Mouse (Mus musculus) kidney, embryonic 15.5 days (tissue): ENCODE data around the gene Tbc1d20. TPM values are rescaled to one million over a fixed set of nuclear protein-coding genes. Genes with fewer than 3 reads are reported as not detected.

Source experiments
- ATAC-seq: fragments of 200-750 bp; cut with Nextera tagmentation; replicated peaks from 2 replicates; pipeline ENCODE4 v1.8.0; 2017; ENCODE audit warnings: moderate TSS enrichment; ENCODE audit not compliant: low FRiP score
- H3K27ac ChIP-seq: fragments of 300-500 bp; sonication (generic); 2 replicates; pipeline ENCODE4 v1.5.1; 2015; ENCODE audit warnings: mild to moderate bottlenecking, inconsistent platforms
- H3K27me3 ChIP-seq: fragments of 300-500 bp; sonication (generic); 2 replicates; pipeline ENCODE4 v1.6.1; 2015; ENCODE audit warnings: inconsistent platforms
- H3K36me3 ChIP-seq: fragments of 300-500 bp; sonication (generic); 2 replicates; pipeline ENCODE4 v1.6.1; 2015; ENCODE audit warnings: inconsistent platforms
- H3K4me1 ChIP-seq: fragments of 300-500 bp; sonication (generic); 2 replicates; pipeline ENCODE4 v1.6.1; 2015; ENCODE audit warnings: inconsistent platforms
- H3K4me2 ChIP-seq: fragments of 300-500 bp; sonication (generic); 2 replicates; pipeline ENCODE4 v1.6.1; 2015; ENCODE audit warnings: moderate library complexity, mild to moderate bottlenecking, inconsistent platforms
- H3K4me3 ChIP-seq: fragments of 300-500 bp; sonication (generic); replicated peaks from 2 replicates; pipeline ENCODE4 v1.5.1; 2015; ENCODE audit warnings: mild to moderate bottlenecking, inconsistent platforms
- H3K9ac ChIP-seq: fragments of 300-500 bp; sonication (generic); 2 replicates; pipeline ENCODE4 v1.6.1; 2015; ENCODE audit warnings: mild to moderate bottlenecking, inconsistent platforms
- H3K9me3 ChIP-seq: fragments of 300-500 bp; sonication (generic); replicated peaks from 2 replicates; pipeline ENCODE4 v1.6.1; 2016; ENCODE audit warnings: inconsistent platforms
- WGBS: fragments of 180-500 bp; shearing (Covaris S2); methylation state at CpG from one replicate; pipeline ENCODE4 v1.1.7; 2015; ENCODE audit warnings: mixed read lengths; 5-methylcytosine and 5-hydroxymethylcytosine counted together
- polyA plus RNA-seq: library from polyadenylated mRNA; unstranded; fragments of >200 nt; fragmentation: Nextera tagmentation; extraction: Ambion mirVana; gene quantifications from 2 replicates; pipeline ENCODE4 v1.2.1, GENCODE M21; 2015

The Tbc1d20 gene
- polyA plus RNA-seq, 1 experiment from 2014 or later, result 39.7 TPM

DNA sequence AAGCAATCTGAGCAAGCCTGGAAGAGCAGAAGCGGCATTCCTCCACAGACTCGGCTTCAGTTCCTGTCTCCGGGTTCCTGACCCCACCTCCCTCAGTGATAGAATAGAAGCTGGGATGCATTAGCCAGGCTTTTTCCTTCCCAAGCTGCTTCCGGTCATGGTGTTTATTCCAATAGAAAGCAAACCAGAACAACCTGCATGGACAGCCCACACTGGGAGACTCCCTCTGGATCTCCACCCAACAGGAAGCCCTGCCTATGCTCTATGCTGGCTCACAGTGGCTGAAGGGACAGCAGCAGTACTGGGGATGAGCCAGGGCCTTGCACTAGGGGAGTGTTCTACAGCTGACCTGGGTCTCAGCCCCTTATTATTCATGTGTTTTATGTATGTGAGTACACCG lies 34.4 kb downstream of the Tbc1d20 start:
- ATAC-seq, result no peak
- H3K4me2 ChIP-seq, result no peak overlapping the region
- H3K4me1 ChIP-seq, result peaks cover 18% of the 10 kb centered on the region
- H3K27ac ChIP-seq, result no peak overlapping the region
- H3K36me3 ChIP-seq, result peaks cover 70% of the 10 kb centered on the region
- no peaks in the 10 kb centered on the region for H3K9me3 ChIP-seq
- H3K4me3 ChIP-seq, result no peak overlapping the region
- no peaks in the 10 kb centered on the region for H3K27me3 ChIP-seq
- H3K9ac ChIP-seq, result no peak overlapping the region
- WGBS, result 66% methylated on average over 5 of the region's 5 CpGs

DNA sequence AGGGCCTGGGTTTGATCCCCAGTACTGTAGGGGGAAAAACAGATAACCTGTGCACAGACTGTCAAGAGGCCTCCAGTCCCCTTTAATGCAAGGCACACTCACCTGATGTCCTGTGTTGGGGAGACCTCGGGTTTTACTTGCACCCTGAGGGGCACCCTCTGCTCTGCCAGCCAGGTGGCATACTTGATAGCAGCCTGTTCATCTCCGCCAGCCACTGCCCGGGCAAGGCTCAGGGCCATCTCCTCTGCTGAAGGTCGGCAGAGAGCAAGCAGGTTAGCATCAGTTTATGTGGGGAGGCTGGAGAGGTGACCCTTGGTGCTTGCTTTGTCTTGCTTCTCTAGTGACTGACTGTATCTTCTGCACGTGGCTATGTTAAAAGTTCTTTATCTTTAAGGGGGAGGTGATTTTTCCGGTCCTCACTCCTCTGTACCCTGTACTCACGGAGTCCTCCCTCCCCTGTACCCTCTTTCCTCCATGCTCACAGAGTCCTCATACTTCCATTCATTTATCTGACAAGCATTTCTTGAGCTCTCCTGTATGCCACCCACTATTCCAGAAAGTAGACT lies 37.3 kb downstream of the Tbc1d20 start:
- Histone ChIP-seq H3K27me3 (no peaks in the 10 kb centered on the region), H3K9me3 (no peaks in the 10 kb centered on the region), H3K4me2 (peak overlapping the region; percentile 87), H3K4me3 (peak overlapping the region; percentile 95), H3K27ac (no peak overlapping the region), H3K9ac (peak overlapping the region; percentile 88; the same call in 1 of the 2 replicates), H3K36me3 (peaks cover 40% of the 10 kb centered on the region), H3K4me1 (peaks cover 18% of the 10 kb centered on the region)
- no peak for ATAC-seq
- WGBS, result 63% methylated on average over 7 of the region's 7 CpGs

DNA sequence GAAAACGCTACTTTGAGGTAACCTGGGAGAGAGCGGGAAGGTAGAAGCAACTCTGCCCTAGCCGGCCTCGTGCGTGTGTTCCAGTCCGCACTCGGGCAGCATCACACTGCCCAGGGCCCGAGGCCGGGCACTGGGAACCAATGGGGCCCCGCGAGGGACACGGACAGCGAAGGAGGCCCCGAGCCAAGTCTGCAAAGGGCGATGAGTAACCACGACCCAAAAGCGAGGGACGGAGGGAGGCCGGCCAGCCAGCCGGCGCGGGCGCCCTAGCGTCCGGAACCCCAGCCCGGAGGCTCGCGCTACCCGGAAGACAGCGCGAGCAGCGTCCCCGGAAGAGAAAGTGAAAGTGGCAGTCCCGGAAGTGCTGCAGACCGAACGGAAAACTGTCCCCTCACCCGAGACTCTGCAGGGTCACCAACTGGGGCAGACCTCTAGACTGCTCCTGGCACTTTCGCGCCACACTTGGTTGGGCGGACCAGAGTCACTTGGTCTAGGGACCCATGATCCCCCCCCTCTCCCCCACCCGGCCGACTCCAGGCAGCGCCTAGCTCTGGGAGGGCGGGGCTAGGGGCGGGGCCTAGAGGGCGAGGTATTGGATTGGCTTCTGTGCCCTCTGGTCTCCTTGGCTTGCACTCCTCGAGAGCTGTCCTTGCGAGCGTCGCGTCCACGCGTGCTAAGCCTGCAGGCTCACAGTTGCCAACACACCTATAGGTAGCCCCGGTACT lies 38.6 kb downstream of the Tbc1d20 start, which contains the start of gene Rbck1:
TSS of gene Rbck1 (minus strand) at position 553 of the 725 bp plus-strand sequence.
- Histone ChIP-seq H3K27ac (peak within 1 kb of the TSS; percentile 97), H3K9me3 (no peaks in the 10 kb centered on the region), H3K36me3 (peaks cover 27% of the 10 kb centered on the region), H3K4me3 (peak within 1 kb of the TSS; percentile 95), H3K4me2 (peak within 1 kb of the TSS; percentile 87), H3K4me1 (peaks cover 18% of the 10 kb centered on the region), H3K9ac (peak within 1 kb of the TSS; percentile 88), H3K27me3 (no peaks in the 10 kb centered on the region)
- ATAC-seq, result peak; percentile 97
- 0% methylated on average over 54 of the region's 54 CpGs for WGBS

DNA sequence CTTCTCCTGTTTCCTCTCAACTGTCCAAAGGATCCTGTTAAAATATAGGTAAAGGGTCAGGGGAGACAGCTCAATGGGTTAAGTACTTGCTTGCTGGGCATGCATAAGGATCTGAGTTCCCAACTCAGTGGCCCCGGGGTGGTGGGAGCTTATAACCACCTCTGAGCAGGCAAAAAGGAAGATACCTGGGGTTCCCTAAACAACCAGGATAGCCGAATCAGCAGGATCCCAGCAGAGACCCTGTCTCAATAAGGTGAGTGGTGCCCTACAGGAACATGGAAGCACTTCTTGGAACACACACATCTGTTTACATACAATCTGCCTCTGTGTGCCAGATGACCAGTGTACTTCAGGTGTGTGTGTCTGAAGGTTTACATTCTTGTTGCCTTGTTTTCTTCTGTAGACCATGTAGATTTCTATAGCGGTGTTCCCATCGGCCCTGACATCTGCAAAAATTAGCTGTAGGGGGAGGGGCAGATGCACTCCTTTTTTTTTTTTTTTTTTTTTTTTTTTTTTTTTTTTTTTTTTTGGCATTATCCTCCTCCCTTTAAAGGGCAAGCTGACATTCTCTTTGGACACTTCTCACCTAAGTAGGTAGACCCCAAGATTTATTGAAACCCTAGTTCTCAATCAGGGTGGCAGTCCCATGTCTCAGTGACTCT lies 39.8 kb downstream of the Tbc1d20 start:
- no peaks in the 10 kb centered on the region for H3K9me3 ChIP-seq
- no peaks in the 10 kb centered on the region for H3K27me3 ChIP-seq
- H3K4me3 ChIP-seq, result no peak overlapping the region
- 81% methylated on average over 4 of the region's 4 CpGs for WGBS
- ATAC-seq, result no peak
- H3K4me2 ChIP-seq, result no peak overlapping the region
- H3K27ac ChIP-seq, result no peak overlapping the region
- peaks cover 17% of the 10 kb centered on the region for H3K36me3 ChIP-seq
- peaks cover 18% of the 10 kb centered on the region for H3K4me1 ChIP-seq
- H3K9ac ChIP-seq, result no peak overlapping the region

DNA sequence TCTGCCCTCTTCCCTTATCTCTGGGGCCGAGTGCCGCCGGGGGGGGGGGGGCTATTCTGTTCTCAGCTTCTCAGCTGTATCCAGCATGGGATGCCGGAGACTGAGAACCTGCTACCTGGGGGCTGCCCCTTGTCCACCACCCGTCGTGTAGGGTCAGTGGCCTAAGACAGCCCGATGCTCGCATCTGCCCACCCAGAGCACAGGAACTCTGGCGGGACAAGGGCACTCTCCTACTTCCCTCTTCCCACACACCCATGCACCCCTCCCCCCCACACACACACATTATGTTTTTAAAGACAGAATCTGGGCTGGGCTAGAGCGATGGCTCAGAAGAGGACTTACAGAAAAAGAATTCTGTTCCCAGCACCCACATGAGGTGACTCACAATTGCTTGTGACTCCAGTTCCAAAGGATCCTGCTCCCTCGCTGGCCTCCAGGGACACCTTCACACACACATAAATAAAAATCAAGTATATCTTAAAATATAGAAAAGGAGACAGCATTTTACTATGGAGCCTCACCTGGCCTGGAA lies 41.7 kb downstream of the Tbc1d20 start:
- Histone ChIP-seq H3K4me3 (no peak overlapping the region), H3K4me2 (no peak overlapping the region), H3K27me3 (no peaks in the 10 kb centered on the region), H3K9ac (no peak overlapping the region), H3K9me3 (no peaks in the 10 kb centered on the region), H3K27ac (no peak overlapping the region), H3K36me3 (no peaks in the 10 kb centered on the region), H3K4me1 (peaks cover 18% of the 10 kb centered on the region)
- no peak for ATAC-seq
- WGBS, result 63% methylated on average over 10 of the region's 11 CpGs

DNA sequence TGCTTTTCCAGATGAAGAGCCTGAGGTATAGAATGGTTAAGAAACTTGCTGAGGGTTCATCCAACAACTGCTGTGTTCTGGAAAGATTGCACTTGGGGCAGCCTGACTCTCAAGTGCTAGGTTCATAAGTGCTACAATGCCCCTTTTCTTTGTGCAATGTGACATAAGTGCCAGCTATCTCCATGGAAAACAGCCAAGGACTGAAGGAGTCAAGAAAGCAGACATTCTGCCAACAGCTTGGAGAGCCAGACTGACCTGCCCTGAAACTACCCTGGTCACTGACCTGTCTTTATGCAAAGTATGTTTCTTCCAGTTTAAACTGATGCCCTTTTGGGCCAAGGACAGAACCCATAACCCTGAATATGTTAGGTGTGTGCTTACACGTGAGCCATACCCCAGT lies 43.2 kb downstream of the Tbc1d20 start:
- no peaks in the 10 kb centered on the region for H3K27me3 ChIP-seq
- ATAC-seq, result no peak
- no peak overlapping the region for H3K4me2 ChIP-seq
- no peaks in the 10 kb centered on the region for H3K36me3 ChIP-seq
- no peaks in the 10 kb centered on the region for H3K9me3 ChIP-seq
- 76% methylated on average over 1 of the region's 1 CpGs for WGBS
- H3K4me3 ChIP-seq, result no peak overlapping the region
- 0 out of 2 replicates have a peak, but pooled peaks cover 4% of the 10 kb centered on the region for H3K4me1 ChIP-seq
- no peak overlapping the region for H3K27ac ChIP-seq
- H3K9ac ChIP-seq, result no peak overlapping the region

DNA sequence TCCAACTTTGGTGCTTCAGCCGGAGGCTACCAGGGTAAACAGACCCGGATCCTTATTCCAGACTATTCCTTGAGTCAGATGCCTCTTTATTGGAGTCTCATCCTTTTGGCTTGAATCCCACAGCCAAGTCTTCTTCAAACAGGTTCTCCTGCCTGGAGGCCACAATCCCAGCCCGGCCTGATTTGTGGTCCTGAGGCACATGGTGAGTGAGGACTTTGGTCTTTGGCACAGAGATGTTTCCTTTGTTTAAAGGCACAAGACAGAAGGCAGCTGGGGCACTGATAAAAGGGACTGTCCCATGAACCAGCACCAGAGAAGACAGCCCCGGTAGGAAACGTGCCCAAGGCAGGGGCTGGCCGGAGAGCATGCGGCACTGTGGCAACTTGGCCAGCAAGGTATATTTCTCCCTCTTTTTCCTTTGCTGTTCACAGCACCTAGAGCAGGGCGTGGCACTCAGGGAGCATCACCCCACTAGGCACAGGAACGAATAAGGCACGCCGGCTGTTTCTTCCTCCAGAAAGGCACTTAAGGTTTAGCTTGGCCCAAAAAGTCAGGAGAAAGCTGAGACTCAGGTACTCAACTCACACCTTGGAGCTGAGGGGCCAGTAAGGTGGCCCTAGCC lies 44.1 kb downstream of the Tbc1d20 start:
- no peak overlapping the region for H3K27ac ChIP-seq
- ATAC-seq, result no peak

DNA sequence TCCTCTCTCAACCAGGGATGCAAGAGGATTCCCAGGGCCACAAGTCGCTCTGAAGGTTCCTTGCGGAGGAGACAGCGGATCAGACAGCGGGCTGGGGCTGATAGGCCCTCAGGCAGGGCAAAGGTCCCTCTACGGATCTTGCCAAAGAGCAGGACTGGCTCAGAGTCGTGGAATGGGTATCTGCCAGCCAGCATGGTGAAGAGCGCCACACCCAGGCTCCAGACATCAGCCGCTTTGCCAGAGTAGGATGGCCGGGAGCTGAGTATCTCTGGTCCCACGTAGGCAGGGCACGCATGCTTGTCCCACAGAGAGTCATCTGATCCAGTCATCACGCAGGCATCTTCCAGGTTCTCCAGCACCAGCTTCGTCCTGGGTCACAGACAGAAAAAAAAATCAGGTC lies 44.7 kb downstream of the Tbc1d20 start:
- no peaks in the 10 kb centered on the region for H3K36me3 ChIP-seq
- WGBS, result 81% methylated on average over 13 of the region's 13 CpGs
- H3K9ac ChIP-seq, result no peak overlapping the region
- H3K9me3 ChIP-seq, result no peaks in the 10 kb centered on the region
- no peak for ATAC-seq
- no peak overlapping the region for H3K4me3 ChIP-seq
- peaks cover 3% of the 10 kb centered on the region; the same call in 1 of the 2 replicates for H3K27me3 ChIP-seq
- H3K4me1 ChIP-seq, result peaks cover 5% of the 10 kb centered on the region; the same call in 1 of the 2 replicates
- H3K27ac ChIP-seq, result no peak overlapping the region
- no peak overlapping the region for H3K4me2 ChIP-seq

More for the DNA sequence above, 44.1 kb downstream of the Tbc1d20 start:
- Histone ChIP-seq H3K27me3 (no peaks in the 10 kb centered on the region), H3K9me3 (no peaks in the 10 kb centered on the region), H3K9ac (no peak overlapping the region), H3K36me3 (no peaks in the 10 kb centered on the region), H3K4me2 (no peak overlapping the region), H3K4me3 (no peak overlapping the region), H3K4me1 (0 out of 2 replicates have a peak, but pooled peaks cover 2% of the 10 kb centered on the region)
- 89% methylated on average over 11 of the region's 11 CpGs for WGBS

DNA sequence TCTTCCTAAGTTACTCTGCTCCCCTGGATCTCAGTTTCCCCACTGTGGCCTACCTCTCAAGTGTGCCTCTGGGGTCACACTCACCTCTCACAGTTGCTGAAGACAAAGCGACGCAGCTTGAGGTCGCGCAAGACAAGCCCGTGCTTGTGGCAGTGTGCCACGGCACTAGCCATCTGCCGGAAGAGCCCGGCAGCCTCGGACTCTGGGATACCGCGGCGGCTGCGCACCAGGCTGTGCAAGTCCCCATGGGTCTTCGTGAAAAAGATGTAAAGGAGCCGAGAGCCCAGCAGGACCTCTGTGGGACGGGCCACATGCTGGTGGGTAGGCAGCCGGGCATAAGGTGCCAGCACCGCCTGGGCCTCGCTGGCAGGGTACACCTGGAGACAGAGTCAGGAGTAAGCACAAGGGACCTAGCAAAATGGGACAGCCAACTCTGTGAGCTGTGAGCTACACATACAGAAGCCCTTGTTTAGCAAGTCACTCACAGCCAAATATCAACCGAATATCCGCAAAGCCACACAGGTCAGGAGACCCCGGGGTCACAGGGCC lies 46.1 kb downstream of the Tbc1d20 start:
- Histone ChIP-seq H3K4me3 (no peak overlapping the region), H3K9ac (no peak overlapping the region), H3K36me3 (no peaks in the 10 kb centered on the region), H3K9me3 (no peaks in the 10 kb centered on the region), H3K27ac (no peak overlapping the region), H3K4me1 (peaks cover 17% of the 10 kb centered on the region), H3K4me2 (no peak overlapping the region), H3K27me3 (peaks cover 7% of the 10 kb centered on the region; the same call in 1 of the 2 replicates)
- ATAC-seq, result no peak
- WGBS, result 91% methylated on average over 22 of the region's 22 CpGs

DNA sequence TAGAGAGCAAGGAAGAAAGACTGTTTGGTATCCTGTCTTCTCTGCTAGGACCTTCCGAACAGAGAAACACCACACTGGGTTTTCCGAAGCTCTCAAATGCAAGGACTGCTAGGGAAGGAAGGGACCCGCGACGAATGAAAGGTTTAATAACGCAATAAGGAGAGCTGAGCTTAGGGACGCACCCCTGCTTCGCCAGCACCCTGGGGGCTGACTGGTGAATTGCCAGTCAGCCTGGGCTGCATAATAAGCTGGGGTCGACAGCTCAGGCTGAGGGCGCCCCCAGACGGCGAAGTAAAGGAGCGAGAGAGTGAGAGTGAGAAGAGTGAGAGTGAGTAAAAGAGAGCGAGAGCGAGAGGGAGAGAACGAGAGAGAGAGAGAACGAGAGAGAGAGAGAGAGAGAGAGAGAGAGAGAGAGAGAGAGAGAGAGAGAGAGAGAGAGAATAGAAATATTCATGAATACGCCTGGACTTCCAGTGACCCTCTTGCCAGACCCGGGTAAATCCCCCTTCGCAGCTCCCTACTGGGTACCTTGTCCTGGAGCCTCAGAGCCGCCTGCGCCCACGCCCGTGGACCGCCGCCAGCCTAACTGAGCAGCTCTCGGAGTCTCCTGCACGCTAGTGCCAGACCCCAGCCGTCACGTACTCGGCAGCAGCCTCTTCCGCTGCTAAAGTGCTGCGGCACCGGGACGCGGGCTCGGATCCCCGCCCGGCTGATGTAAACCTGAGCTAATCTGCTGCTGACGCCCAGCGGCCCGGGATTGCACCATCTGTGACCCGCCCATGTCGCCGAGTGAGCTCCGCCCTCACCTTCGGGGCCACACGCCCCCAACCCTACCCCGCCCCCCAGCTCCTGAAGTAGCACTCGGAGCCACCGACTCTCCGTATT lies 49.9 kb downstream of the Tbc1d20 start, which contains the start of gene Trib3:
TSS of gene Trib3 (minus strand) at position 704 of the 885 bp plus-strand sequence.
- H3K4me2 ChIP-seq, result peak within 1 kb of the TSS; percentile 99
- peaks cover 29% of the 10 kb centered on the region for H3K4me1 ChIP-seq
- under 1% methylated on average over 51 of the region's 52 CpGs for WGBS

More for the DNA sequence above, 49.9 kb downstream of the Tbc1d20 start, which contains the start of gene Trib3:
- peak within 1 kb of the TSS; percentile 66 for H3K4me3 ChIP-seq
- peak; percentile 90 for ATAC-seq
- no peaks in the 10 kb centered on the region for H3K9me3 ChIP-seq
- H3K27ac ChIP-seq, result no peak within 1 kb of the TSS
- no peaks in the 10 kb centered on the region for H3K36me3 ChIP-seq
- peak within 1 kb of the TSS; percentile 58 for H3K9ac ChIP-seq
- peaks cover 7% of the 10 kb centered on the region; the same call in 1 of the 2 replicates for H3K27me3 ChIP-seq
